Mouse (Mus musculus): ENCODE measurements around the gene Rab36. TPM values are rescaled to one million over a fixed set of nuclear protein-coding genes. Genes with fewer than 3 reads are reported as not detected.
"Not testable (repeated sequence)": the region's sequence is repeated elsewhere in the genome, so short reads cannot be mapped to it uniquely, and the experiment has no call there.

Gene Rab36
- total RNA-seq, 2 experiments from 2014 or later, result 2.9 to 7.6 TPM

GRCm38 (mm10) chr10:75042060-75042459 is 5.2 kb downstream of the Rab36 start:
- not testable (repeated sequence) for ATAC-seq (ENCODE audit: poor library complexity, severe bottlenecking)

DNA sequence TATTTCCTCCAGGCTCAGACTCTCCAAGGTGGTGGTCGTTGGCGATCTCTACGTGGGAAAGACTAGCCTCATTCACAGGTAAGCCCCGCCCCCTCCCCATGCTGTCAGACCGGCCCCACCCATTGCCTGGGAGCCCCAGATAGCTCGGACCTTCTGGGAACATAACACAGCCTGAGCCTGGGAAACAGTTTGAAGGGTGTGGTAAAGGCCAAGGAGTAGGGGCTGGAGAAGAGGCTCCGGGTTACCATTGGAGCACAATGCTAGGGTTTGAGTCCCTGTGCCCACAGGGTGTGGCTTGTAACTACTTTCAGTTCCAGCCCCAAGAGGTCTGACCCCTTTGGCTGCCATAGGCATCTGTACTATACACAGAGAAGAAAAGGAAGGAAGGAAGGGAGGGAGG is 7.6 kb downstream of the Rab36 start:
- peak; percentile 58 for ATAC-seq (ENCODE audit: poor library complexity, severe bottlenecking)

GRCm38 (mm10) chr10:75045831-75046230 is 9.0 kb downstream of the Rab36 start:
- ATAC-seq (ENCODE audit: poor library complexity, severe bottlenecking), result peak; percentile 73

GRCm38 (mm10) chr10:75048711-75049110 is 11.9 kb downstream of the Rab36 start:
- ATAC-seq (ENCODE audit: poor library complexity, severe bottlenecking), result no peak

DNA sequence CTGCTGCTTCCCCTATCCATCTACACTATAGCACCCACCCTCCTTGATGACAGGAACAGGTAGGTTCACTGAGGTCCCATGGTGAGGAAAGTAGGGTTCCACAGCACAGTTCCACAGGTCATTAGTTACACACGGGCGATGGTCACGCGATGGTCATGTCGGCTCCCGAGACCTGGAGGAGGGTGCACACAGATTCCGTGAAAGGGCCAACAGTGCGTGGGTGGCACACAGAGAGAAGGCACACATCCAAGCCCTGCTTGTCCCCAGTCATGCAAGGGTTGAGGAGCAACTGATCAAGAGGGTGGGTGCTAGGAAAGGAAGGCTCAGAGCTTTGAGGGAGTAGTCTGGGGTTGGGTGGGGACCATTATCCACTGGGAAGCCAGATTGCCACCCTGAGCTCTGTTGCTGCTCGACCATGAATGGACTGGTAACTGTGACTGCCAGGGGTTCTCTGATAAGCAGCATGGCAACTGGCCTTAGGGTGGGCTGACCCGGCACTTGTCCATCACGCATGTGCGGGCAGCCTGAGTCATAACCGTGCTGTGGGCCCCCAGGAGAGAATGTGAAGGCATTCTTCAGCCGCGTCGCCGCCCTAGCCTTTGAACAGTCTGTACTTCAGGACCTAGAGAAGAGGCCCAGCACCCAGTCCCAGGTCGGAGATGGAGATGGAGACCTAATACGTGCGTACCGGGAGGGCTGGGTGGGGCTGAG is 14.7 kb downstream of the Rab36 start:
- no peak for ATAC-seq (ENCODE audit: poor library complexity, severe bottlenecking)

DNA sequence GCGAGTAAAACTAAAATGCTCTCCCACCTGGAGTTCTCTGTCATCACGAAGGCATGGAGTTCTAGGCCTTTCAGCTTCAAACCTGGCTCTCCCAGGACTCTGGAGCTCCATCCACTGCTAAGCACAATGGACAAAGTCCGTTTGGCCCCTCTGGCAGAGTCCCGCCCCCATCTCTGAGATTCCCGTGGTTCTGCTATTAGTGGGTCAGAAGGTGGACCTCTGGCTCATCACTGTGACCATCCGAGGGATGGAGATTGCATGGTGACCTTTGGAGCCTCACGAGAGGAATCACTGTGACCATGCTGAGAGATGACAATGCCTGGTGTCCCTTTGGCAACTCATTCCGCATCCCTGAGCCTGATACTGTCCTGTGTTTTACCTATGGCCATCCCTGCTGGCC is 16.0 kb downstream of the Rab36 start:
- ATAC-seq (ENCODE audit: poor library complexity, severe bottlenecking), result no peak

GRCm38 (mm10) chr10:75053655-75054054 is 16.8 kb downstream of the Rab36 start:
- no peak for ATAC-seq (ENCODE audit: poor library complexity, severe bottlenecking)

DNA sequence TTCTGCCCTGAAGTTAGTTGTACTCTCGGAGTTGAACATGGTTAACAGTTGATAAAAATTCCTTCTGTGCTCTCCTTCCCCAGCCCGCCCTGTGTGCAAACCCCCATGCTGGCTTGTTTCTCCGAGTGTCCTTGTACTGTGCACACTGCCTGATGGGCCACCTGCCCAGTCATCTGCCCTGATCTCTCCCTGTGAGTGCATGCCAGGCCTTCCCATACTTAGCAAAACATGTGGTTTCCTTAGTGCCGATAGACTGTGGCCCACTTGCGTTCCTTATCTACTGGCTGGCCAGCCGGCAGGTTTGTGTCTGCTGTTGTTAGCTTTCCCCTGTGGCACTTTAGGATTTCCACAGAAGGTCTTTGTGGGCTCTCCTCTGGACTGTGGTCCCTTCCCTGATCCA is 17.3 kb downstream of the Rab36 start:
- ATAC-seq (ENCODE audit: poor library complexity, severe bottlenecking), result no peak

DNA sequence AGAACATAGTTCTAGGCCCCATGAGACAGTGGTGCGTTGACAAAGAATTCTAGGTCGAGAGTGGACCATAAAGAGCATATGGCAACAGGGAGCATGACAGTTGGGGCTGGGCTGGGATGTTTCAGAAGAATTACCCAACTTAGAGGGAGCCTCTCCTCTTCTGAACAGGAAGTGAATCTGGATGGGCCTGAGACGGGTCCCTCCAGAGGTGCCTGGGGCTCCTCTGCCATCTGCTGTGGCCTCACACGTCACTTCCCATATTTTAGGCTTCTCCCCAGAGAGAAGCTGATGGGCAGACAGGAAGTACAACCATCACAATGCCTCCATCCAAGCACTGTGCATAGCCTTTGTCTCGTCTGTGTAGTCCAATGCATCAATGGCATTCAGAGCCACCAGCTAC is 18.8 kb downstream of the Rab36 start:
- ATAC-seq (ENCODE audit: poor library complexity, severe bottlenecking), result peak; percentile 75

GRCm38 (mm10) chr10:75056255-75056654 is 19.4 kb downstream of the Rab36 start:
- ATAC-seq (ENCODE audit: poor library complexity, severe bottlenecking), result no peak

- no peak for ATAC-seq (ENCODE audit: poor library complexity, severe bottlenecking)
These were observed 21.5 kb downstream of the Rab36 start for GRCm38 (mm10) chr10:75058336-75058735.

- no peak for ATAC-seq (ENCODE audit: poor library complexity, severe bottlenecking)
These were observed 22.0 kb downstream of the Rab36 start for GRCm38 (mm10) chr10:75058761-75059395.

- peak; percentile 52 for ATAC-seq (ENCODE audit: poor library complexity, severe bottlenecking)
These were observed 22.5 kb downstream of the Rab36 start for GRCm38 (mm10) chr10:75059396-75059795.

DNA sequence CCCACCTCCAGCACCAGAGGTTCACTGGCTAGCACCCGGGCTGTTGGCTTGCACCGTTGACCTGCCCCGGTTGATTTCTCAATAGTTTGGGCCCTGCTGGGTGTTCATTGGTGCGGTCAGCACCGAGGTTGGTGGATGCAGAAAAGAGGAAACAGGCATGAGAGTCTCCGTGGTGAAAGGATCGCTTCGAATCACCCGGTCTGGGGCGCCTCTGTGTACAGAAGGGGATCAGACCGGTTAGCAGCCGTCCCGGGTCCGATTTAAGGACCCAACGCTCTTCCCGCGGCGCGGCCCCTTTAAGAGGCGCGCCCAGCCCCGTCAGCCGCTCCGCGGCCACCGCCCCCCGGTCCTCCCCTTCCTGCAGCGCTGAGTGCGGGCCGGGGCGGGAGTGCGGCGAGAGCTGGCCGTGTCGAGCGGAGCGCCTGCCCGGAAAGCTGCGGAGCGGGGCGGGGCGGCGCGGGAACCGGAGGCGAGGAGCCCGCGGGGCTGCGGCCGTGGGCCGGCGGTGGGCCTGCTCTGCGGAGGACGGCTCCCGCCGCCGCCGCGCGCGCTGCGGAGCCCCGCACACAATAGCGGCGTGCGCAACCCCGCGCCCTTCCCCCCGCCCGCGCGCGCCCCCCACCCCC is 23.5 kb downstream of the Rab36 start, which contains the start of gene Bcr:
TSS of gene Bcr (plus strand) at position 376 of the 626 bp plus-strand sequence.
- peak; percentile 53 for ATAC-seq (ENCODE audit: poor library complexity, severe bottlenecking)

GRCm38 (mm10) chr10:75060843-75061235 is 24.0 kb downstream of the Rab36 start:
- no peak for ATAC-seq (ENCODE audit: poor library complexity, severe bottlenecking)

DNA sequence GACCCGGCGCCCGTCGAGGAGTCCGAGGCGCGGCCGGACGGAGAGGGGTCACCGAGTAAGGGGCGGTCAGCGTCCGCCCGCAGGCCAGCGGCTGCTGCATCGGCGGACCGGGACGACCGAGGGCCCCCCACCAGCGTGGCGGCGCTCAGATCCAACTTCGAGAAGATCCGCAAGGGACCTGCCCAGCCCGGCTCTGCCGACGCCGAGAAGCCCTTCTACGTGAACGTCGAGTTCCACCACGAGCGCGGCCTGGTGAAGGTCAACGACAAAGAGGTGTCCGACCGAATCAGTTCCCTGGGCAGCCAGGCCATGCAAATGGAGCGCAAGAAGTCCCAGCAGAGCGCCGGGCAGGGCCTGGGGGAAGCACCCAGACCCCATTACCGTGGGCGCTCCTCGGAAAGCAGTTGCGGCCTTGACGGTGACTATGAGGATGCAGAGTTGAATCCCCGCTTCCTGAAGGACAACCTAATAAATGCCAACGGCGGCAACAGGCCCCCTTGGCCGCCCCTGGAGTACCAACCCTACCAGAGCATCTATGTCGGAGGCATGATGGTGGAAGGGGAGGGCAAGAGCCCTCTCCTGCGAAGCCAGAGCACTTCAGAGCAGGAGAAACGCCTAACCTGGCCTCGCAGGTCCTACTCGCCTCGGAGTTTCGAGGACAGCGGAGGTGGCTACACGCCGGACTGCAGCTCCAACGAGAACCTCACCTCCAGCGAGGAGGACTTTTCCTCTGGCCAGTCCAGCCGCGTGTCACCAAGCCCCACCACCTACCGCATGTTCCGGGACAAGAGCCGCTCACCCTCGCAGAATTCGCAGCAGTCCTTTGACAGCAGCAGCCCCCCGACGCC is 24.7 kb downstream of the Rab36 start:
- ATAC-seq (ENCODE audit: poor library complexity, severe bottlenecking), result peak; percentile 2; the same call in 1 of the 2 replicates

DNA sequence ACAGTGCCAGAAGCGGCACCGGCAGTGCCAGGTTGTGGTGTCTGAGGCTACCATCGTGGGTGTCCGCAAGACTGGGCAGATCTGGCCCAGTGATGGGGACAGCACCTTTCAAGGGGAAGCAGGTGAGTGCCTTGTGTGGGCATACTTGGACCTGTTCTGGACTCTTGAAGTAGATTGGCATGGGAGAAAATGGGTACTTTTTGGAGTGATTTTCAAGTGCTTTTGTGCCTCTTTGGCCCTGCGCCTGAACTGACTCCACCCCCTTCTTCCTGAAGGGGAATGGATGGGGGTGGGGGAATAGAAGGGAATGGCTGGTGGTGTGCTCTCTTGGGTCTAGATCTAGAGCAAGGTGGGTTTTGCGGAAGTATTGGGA is 25.3 kb downstream of the Rab36 start:
- ATAC-seq (ENCODE audit: poor library complexity, severe bottlenecking), result no peak

DNA sequence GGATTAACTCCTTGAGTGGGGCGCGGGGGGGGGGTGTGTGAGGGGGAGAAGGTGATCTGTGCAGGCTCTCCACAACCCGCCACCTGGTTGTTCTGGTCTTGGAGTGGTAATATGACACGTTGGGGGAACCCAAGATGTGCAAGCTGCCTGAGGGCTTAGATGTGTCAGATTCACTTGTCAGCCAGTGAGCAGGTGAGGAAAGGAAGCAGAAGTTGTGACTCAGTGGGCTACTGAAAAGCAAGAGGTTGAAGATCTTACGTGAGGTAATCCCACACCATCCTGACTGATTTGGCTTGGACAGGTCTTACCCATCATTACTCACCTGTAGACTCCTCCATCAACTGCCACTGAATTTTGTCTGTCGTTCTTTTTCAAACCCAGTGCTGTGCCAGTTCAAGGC is 25.8 kb downstream of the Rab36 start:
- no peak for ATAC-seq (ENCODE audit: poor library complexity, severe bottlenecking)

- no peak for ATAC-seq (ENCODE audit: poor library complexity, severe bottlenecking)
These were observed 26.6 kb downstream of the Rab36 start for GRCm38 (mm10) chr10:75063301-75063965.

DNA sequence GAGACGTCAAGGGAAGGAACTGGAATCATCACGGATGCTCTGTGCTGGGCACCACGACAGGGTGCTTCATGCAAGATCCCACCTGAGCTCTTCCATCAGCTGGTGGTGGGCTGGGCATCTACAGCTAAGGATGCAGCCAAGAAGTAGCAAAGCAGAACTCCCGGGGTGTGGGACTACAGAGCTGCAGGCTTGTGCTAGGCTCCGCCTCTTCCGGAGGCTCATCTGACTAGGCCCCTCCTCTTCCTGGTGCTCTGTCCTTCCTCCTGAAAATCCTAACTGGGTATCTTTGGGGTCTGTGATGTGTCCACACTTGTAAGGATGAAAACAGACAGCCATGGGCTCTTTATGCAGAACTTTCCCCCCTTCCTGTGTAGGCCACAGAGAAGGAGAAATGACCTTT is 28.8 kb downstream of the Rab36 start:
- ATAC-seq (ENCODE audit: poor library complexity, severe bottlenecking), result peak; percentile 35; the same call in 1 of the 2 replicates

- ATAC-seq (ENCODE audit: poor library complexity, severe bottlenecking), result no peak
These were observed 30.6 kb downstream of the Rab36 start for GRCm38 (mm10) chr10:75067446-75067845.
